Mouse (Mus musculus): ENCODE results near the gene Cd302. TPM values are rescaled to one million over a fixed set of nuclear protein-coding genes. Genes with fewer than 3 reads are reported as not detected.

Gene Cd302
- polyA plus RNA-seq (2016; fragmentation: Nextera tagmentation; extraction: Ambion mirVana): 42.2 and 42.4 TPM in 2 replicates

DNA sequence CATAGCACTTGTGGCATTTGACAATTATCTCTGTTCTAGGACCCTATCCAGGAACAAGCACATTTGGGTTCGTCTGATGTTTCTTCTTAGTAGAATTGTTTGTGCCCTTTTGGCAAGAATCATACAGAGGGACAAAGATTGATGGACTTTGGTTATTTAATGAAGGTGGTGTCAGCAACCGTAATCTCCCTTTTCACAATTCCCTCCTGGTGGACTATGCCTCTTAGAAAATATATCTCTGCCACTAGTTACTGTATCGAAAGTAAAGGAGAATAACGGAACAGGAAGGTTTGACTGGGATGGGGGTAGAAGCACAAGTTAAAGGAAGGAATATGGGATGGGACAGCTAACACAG lies at the start of gene Cd302:
Gene Cd302 (minus strand): TSS at position 22 of the 355 bp plus-strand sequence.
- no peak for ATAC-seq
- no peaks in the 10 kb centered on the region for H3K9me3 ChIP-seq (replicated peaks)
- WGBS (ENCODE audit: insufficient replicate concordance): 41% methylated on average over 4 of the region's 4 CpGs
- peaks cover 36% of the 10 kb centered on the region for H3K27me3 ChIP-seq (replicated peaks)
- H3K27ac ChIP-seq: peak within 1 kb of the TSS; percentile 68
- H3K4me2 ChIP-seq: peak within 1 kb of the TSS; percentile 68
- peak within 1 kb of the TSS; percentile 52 for H3K4me3 ChIP-seq
- peak within 1 kb of the TSS; percentile 32 for H3K9ac ChIP-seq
- H3K36me3 ChIP-seq: no peaks in the 10 kb centered on the region
- H3K4me1 ChIP-seq: peaks cover 12% of the 10 kb centered on the region

DNA sequence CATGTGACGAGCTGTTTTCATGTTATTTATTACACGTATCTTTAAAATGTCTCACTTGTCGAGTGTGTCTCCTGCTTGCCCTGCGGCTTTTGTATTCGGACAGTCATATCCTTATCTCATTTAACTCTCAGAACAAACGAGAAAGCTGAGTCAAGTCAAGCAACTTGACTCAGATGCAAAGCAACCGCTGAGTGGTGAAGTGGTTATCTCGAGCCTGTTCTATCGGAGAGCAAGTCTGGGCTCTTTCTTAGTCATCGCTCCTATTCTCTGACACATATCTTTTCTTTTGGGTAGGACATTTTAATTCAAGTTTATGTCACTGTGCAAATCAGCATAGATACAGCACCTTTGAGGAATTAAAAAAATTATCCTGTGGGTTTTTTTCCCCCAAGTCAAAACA lies 44.4 kb upstream of the Cd302 start:
- Histone ChIP-seq H3K4me2 (no peak overlapping the region), H3K9ac (no peak overlapping the region), H3K27me3 (replicated peaks) (no peaks in the 10 kb centered on the region), H3K36me3 (no peaks in the 10 kb centered on the region), H3K4me1 (no peaks in the 10 kb centered on the region), H3K27ac (no peak overlapping the region), H3K4me3 (no peak overlapping the region), H3K9me3 (replicated peaks) (no peaks in the 10 kb centered on the region)
- ATAC-seq: no peak
- WGBS (ENCODE audit: insufficient replicate concordance): 58% methylated on average over 10 of the region's 10 CpGs

DNA sequence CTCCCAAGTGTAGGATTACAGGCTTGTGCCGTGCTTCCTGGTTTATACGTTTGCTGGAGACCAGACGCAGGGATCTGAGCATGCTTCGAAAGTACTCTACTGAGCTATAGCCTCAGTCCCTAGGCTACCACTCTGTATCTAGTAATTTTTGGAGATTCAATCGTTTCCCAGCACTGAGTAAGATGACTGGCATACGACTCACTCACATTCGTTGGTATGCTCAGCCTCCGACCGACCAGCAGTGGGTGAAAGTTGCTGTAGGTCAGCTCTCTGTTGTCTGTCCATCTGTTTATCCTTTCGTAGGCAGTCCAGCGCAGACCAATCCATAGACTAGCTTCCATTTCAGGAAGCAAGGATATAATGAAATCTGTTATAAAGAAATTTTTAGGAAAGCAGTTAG lies 43.3 kb upstream of the Cd302 start:
- ATAC-seq: no peak
- Histone ChIP-seq H3K36me3 (no peaks in the 10 kb centered on the region), H3K9ac (no peak overlapping the region), H3K27me3 (replicated peaks) (no peaks in the 10 kb centered on the region), H3K4me3 (no peak overlapping the region), H3K9me3 (replicated peaks) (no peaks in the 10 kb centered on the region), H3K4me1 (no peaks in the 10 kb centered on the region), H3K4me2 (no peak overlapping the region), H3K27ac (no peak overlapping the region)
- WGBS (ENCODE audit: insufficient replicate concordance): 78% methylated on average over 11 of the region's 11 CpGs

DNA sequence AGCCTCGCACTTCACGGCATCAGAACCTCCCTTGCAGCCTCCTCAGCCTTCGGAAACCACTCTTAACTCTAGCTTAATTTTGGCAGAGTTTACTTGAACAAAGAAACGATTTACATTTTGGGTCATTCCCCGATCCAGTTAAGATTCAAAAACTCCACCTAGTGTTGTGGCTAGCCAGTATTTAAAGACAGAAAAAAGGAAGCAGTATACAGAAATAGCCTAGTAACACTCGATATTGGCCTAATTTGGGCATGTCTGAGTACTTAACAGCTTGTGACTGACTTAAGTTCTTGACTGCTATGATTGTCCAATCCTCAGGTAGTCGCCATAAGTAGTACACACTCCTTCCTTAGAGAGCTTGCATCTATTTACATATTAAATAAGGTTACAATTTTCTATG lies 42.7 kb upstream of the Cd302 start:
- 72% methylated on average over 7 of the region's 7 CpGs for WGBS (ENCODE audit: insufficient replicate concordance)

DNA sequence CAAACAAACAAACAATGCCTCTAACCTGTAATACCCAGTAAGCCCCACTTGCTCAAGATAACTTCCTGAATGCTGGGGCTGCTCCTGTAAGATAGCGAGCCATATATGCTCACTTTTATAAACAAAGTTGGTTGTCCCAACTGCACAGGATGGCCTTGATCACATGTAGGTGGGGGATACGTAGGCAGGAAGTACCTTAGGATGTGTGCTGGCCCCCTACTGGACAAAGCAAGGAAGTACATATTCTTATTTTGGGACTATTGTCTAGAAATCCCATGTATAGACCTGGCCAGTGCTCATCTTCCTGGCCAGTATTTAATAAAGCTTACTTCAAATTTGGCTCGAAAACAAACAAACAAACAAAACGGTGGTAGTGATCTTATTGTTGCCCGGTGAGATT lies 39.1 kb upstream of the Cd302 start:
- no peak overlapping the region for H3K4me3 ChIP-seq
- H3K27me3 ChIP-seq (replicated peaks): no peaks in the 10 kb centered on the region
- WGBS (ENCODE audit: insufficient replicate concordance): 53% methylated on average over 5 of the region's 5 CpGs
- H3K9me3 ChIP-seq (replicated peaks): no peaks in the 10 kb centered on the region
- H3K4me1 ChIP-seq: no peaks in the 10 kb centered on the region
- ATAC-seq: no peak
- no peak overlapping the region for H3K9ac ChIP-seq
- H3K36me3 ChIP-seq: no peaks in the 10 kb centered on the region; the same call in 1 of the 2 replicates
- no peak overlapping the region for H3K27ac ChIP-seq
- H3K4me2 ChIP-seq: no peak overlapping the region

More for the DNA sequence above, 42.7 kb upstream of the Cd302 start:
- Histone ChIP-seq H3K4me2 (no peak overlapping the region), H3K27me3 (replicated peaks) (no peaks in the 10 kb centered on the region), H3K36me3 (no peaks in the 10 kb centered on the region), H3K4me1 (no peaks in the 10 kb centered on the region), H3K4me3 (no peak overlapping the region), H3K27ac (no peak overlapping the region), H3K9me3 (replicated peaks) (no peaks in the 10 kb centered on the region), H3K9ac (no peak overlapping the region)
- ATAC-seq: no peak

DNA sequence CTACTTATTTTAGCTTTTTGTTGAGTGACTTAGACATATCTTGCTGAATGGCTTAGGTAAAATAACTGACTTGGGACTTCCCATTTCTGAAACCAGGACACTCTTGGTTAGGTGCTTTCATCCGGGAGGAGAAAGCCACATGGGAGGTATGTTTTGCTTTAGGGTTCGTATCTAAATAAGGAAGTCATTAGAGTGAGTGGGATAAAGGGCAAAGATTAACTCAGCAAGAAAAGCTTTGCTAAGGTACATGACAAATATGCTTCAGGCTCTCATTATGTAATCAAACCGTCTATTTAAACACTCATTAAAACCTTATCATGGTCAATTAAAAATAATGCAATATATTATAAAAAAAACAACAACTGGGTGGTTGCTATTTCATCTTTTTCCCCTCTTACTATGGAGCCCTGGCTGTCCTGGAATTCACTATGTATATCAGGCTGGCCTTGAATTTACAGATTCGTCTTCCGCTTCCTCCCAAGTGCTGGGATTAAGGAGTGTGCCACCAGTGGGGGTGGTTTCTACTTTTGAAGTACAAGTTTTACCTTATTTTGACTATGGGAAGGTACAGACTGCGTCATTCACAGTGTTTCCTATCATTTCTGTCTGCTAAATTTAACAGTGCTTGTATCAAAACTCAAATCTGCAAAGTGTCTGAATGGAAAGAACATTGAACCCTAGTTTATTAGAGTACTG lies 37.9 kb upstream of the Cd302 start:
- Histone ChIP-seq H3K27me3 (replicated peaks) (no peaks in the 10 kb centered on the region), H3K4me1 (no peaks in the 10 kb centered on the region), H3K4me3 (no peak overlapping the region), H3K4me2 (no peak overlapping the region), H3K27ac (no peak overlapping the region), H3K9ac (no peak overlapping the region), H3K36me3 (peaks cover 3% of the 10 kb centered on the region; the same call in 1 of the 2 replicates), H3K9me3 (replicated peaks) (no peaks in the 10 kb centered on the region)
- no peak for ATAC-seq
- 60% methylated on average over 6 of the region's 6 CpGs for WGBS (ENCODE audit: insufficient replicate concordance)

DNA sequence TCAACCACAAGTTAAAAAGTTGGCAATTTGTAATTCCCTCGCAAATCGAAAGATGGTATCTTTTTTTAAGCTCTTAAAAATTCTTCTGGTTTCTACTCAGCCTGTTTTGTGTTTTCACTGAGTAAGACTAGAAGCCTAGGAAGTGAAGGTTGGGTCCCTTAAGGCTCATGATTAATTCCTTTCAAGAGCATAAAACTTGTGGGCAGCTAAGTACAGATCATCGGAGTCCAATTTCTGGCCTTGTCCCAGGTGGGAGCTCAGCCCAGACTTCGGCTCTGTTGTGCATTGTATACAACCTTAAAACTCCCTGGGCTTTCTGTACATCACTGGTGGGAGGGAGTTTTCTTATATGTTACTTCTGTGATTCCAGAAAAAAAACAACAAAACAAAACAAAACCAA lies 19.5 kb upstream of the Cd302 start:
- no peaks in the 10 kb centered on the region for H3K4me1 ChIP-seq
- H3K9ac ChIP-seq: no peak overlapping the region
- no peaks in the 10 kb centered on the region for H3K9me3 ChIP-seq (replicated peaks)
- no peak for ATAC-seq
- peaks cover 3% of the 10 kb centered on the region; the same call in 1 of the 2 replicates for H3K36me3 ChIP-seq
- H3K27ac ChIP-seq: no peak overlapping the region
- H3K4me3 ChIP-seq: no peak overlapping the region
- H3K4me2 ChIP-seq: no peak overlapping the region
- no peaks in the 10 kb centered on the region for H3K27me3 ChIP-seq (replicated peaks)
- WGBS (ENCODE audit: insufficient replicate concordance): 82% methylated on average over 4 of the region's 4 CpGs

DNA sequence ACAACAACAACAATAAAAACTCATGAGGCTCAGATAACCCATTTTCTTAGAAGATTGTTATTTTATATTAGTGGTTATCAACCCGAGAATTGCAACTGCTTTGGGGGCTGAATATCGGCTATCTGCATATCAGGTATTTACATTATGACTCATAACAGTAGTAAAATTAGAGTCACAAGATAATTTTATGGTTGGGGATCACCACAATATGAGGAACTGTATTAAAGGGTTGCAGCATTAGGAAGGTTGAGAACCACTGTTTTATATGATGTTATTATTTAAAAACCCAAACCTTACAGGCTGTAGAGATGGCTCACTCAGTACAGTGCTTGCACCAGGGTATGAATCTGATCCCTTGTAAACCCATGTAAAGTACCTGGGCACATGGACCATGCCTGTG lies 15.0 kb upstream of the Cd302 start:
- Histone ChIP-seq H3K4me1 (no peaks in the 10 kb centered on the region), H3K27me3 (replicated peaks) (no peaks in the 10 kb centered on the region), H3K27ac (no peak overlapping the region), H3K9ac (no peak overlapping the region), H3K4me3 (no peak overlapping the region), H3K4me2 (no peak overlapping the region), H3K36me3 (0 out of 2 replicates have a peak, but pooled peaks cover 2% of the 10 kb centered on the region), H3K9me3 (replicated peaks) (no peaks in the 10 kb centered on the region)
- ATAC-seq: no peak
- 75% methylated on average over 2 of the region's 2 CpGs for WGBS (ENCODE audit: insufficient replicate concordance)

DNA sequence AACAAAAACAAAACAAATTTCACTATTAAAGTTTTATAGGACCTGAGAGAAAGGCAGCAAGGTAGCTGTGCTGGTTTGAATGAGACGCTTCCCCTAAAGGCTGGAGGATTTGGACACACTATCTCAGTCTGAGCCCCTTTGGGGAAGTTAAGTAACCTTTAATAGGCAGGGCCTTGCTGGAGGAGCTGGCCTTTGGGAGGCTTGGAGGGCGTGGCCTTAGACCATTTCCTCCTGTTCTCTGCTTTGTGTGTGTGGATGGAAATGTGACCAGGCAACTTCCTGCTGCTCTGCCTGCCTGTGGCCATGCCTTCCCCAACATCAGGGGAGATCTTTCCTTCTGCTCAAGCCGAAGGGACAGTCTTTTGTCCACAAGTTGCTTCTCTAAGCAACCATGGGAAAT lies 14.0 kb upstream of the Cd302 start:
- H3K9me3 ChIP-seq (replicated peaks): no peaks in the 10 kb centered on the region
- 30% methylated on average over 3 of the region's 3 CpGs for WGBS (ENCODE audit: insufficient replicate concordance)
- H3K4me2 ChIP-seq: no peak overlapping the region
- 0 out of 2 replicates have a peak, but pooled peaks cover 2% of the 10 kb centered on the region for H3K36me3 ChIP-seq
- ATAC-seq: no peak
- H3K4me1 ChIP-seq: no peaks in the 10 kb centered on the region
- H3K27me3 ChIP-seq (replicated peaks): no peaks in the 10 kb centered on the region
- H3K9ac ChIP-seq: no peak overlapping the region
- H3K4me3 ChIP-seq: no peak overlapping the region
- H3K27ac ChIP-seq: no peak overlapping the region

DNA sequence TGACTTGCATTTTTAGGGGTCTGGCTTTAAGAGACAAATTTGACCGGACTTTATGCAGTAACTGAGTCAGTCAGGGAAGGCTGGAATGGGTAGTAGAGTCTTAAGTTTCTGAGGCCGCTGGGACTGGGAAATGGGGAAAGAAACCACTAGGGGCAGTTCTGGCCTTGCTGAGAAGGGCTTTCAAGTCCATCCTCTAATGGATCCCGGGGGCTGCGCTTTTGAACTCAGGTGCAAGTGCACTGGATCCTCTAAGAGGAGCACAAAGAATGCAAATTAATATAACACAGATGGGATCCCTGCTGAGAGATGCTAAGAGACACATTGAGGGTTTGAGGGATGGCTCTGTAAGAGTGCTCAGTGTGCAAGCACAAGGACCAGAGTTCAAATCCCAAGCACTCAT lies 7.1 kb upstream of the Cd302 start:
- no peaks in the 10 kb centered on the region; the same call in 1 of the 2 replicates for H3K4me1 ChIP-seq
- H3K4me3 ChIP-seq: no peak overlapping the region
- ATAC-seq: no peak
- no peak overlapping the region for H3K9ac ChIP-seq
- H3K9me3 ChIP-seq (replicated peaks): no peaks in the 10 kb centered on the region
- WGBS (ENCODE audit: insufficient replicate concordance): 78% methylated on average over 4 of the region's 4 CpGs
- no peak overlapping the region for H3K27ac ChIP-seq
- H3K27me3 ChIP-seq (replicated peaks): no peaks in the 10 kb centered on the region
- no peak overlapping the region for H3K4me2 ChIP-seq
- H3K36me3 ChIP-seq: no peaks in the 10 kb centered on the region

DNA sequence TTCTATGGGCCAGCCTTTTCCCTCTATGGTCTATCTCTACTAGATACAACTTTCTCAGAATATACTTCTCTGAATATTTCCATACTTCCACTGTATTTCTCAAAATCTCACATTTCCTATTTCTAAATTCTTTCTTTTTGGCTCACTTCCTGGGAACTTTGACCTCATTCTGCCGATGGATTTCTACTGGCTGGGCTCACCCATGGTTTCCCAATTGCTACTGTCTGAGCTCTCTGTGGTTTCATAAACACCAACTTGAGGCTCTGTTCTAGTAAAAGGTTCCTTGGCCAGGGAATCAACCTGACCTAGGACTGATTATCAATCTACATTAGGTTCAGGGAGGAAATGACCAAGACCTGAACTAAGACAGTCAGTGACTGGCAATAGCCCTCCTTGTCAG lies 5.2 kb upstream of the Cd302 start:
- peaks cover 16% of the 10 kb centered on the region for H3K27me3 ChIP-seq (replicated peaks)
- 45% methylated on average over 1 of the region's 1 CpGs for WGBS (ENCODE audit: insufficient replicate concordance)
- H3K4me2 ChIP-seq: no peak overlapping the region
- ATAC-seq: no peak
- H3K9me3 ChIP-seq (replicated peaks): no peaks in the 10 kb centered on the region
- H3K4me3 ChIP-seq: no peak overlapping the region
- H3K9ac ChIP-seq: no peak overlapping the region
- no peak overlapping the region for H3K27ac ChIP-seq
- H3K36me3 ChIP-seq: no peaks in the 10 kb centered on the region
- H3K4me1 ChIP-seq: no peaks in the 10 kb centered on the region; the same call in 1 of the 2 replicates

DNA sequence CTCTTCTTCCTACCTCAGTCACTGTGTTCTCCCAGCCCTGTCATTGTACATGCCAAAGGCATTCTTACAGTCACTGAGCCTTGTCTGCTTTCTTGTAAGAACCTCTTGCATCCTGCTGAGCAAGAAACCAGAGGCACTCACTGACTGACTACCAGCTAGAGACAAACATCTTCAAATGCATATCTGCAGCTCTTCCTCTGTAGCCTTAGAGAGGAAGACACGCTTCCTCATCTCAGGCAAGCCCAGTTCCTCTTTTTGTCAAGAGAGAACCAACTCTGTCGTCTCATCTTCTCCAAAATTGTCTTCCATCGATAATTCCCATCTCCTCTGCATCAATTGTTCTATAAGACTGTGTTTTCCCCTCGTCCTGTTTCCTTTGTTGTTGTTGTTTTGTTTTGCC lies 4.3 kb upstream of the Cd302 start:
- Histone ChIP-seq H3K4me2 (no peak overlapping the region), H3K9ac (no peak overlapping the region), H3K27ac (no peak overlapping the region), H3K9me3 (replicated peaks) (no peaks in the 10 kb centered on the region), H3K36me3 (no peaks in the 10 kb centered on the region), H3K4me3 (no peak overlapping the region), H3K27me3 (replicated peaks) (peaks cover 24% of the 10 kb centered on the region), H3K4me1 (peaks cover 4% of the 10 kb centered on the region)
- no peak for ATAC-seq
- WGBS (ENCODE audit: insufficient replicate concordance): 16% methylated on average over 4 of the region's 4 CpGs

DNA sequence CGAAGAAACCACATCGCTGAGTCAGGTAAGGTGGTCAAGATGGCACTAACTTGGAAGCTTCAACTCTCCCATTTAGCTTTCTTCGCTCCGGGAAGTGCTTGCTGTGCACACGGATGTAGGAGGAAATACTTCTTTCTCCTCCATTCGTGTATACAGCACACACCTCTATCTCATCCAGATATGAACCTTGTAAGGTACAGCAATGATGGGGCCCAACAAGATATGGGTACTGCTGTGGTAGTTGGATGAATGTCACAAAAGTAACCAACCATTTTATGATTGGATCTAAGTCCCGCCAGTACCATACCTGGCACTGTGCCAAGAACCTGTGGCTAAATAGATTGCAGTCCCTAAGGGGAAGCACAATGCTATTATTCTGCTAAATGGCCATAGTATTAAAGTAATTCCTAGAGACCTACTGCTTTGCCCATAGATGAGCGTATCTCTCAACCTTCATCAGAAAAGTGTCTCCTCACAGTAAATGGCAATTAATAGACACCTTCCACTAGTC lies 874 bp upstream of the Cd302 start:
- no peaks in the 10 kb centered on the region for H3K9me3 ChIP-seq (replicated peaks)
- ATAC-seq: no peak
- no peak overlapping the region for H3K27ac ChIP-seq
- peaks cover 36% of the 10 kb centered on the region for H3K27me3 ChIP-seq (replicated peaks)
- H3K36me3 ChIP-seq: no peaks in the 10 kb centered on the region
- WGBS (ENCODE audit: insufficient replicate concordance): 77% methylated on average over 8 of the region's 8 CpGs
- H3K9ac ChIP-seq: no peak overlapping the region
- no peak overlapping the region for H3K4me2 ChIP-seq
- H3K4me1 ChIP-seq: peaks cover 12% of the 10 kb centered on the region
- H3K4me3 ChIP-seq: no peak overlapping the region

Measured in liver, embryonic 12.5 days (tissue).